Mouse (Mus musculus): ENCODE results near the gene R3hdm1.

DNA sequence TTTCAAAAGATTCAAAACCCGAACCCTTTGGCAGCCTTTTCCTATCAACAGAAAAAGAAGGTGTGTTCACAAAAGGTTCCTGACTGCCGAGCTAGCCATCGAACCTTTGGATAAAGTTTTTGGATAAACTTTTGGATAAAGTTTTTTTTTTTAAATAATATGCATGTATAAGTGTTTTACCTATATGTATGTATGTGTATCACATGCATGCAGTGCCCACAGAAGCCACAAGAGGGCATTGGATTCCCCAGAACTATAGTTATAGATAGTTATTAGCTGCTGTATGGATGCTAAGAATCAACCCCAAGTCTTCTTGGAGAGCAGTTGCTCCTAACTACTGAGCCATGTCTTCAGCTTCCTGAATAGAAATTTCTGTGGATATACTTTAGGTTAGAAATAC, 178.7 kb downstream of the R3hdm1 start:
- TF ChIP-seq CTCF (IDR thresholded peaks at IDR 0.05; ENCODE audit: extremely low read depth, insufficient read depth, insufficient read length, insufficient replicate concordance) (no peak), POLR2A (IDR thresholded peaks at IDR 0.05; ENCODE audit: low read depth, low read length) (no peak)
